Mouse (Mus musculus): ENCODE results near the gene Gsdma2.

- TF ChIP-seq CTCF (IDR thresholded peaks at IDR 0.05; ENCODE audit: control insufficient read depth, insufficient read depth, insufficient replicate concordance, low read depth, low read length) (no peak), POLR2A (IDR thresholded peaks at IDR 0.05; ENCODE audit: control insufficient read depth, low read depth, low read length) (no peak)
Observed at GRCm38 (mm10) chr11:98680023-98680422, 33.5 kb downstream of the Gsdma2 start.
